Mouse (Mus musculus): Measurements from ENCODE around the gene Ankle1. TPM values are rescaled to one million over a fixed set of nuclear protein-coding genes. Genes with fewer than 3 reads are reported as not detected.

Gene Ankle1
- 32.0 and 39.4 TPM in 2 replicates for polyA plus RNA-seq (2015; fragmentation: Nextera tagmentation; extraction: Ambion mirVana)

DNA sequence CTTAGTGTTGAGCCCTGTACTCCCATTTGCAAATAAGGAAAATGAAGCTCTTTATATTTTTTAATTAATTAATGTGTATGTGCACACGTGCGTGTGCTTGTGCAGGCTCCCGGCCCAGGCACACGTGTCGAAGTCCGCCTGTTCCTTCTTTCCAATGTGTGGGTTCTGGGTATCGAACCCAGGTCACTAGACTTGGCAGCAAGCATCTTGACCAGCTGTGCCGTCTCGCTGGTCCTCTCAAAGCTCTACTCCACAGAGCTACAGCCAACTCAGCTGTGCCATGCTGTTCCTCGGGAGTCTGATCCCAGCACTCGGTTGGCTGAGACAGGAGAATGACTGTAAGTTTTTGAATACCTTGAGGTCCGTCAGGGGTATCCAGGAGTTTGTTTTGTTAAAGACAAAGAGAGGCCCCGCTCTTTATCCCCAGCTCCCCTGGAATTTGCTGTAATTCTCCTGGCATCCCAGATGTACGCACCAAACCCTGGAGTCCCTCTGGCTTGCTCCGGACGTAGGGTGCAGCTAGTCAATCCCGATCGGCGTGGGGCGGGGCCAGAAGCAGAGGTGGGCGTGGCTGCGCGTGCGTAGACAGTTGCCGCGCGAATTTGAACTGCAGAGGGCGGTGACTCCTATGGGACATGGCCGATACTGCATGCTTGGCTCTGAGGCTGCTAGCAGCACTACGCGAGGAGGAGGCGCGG lies at the start of gene Ankle1:
TSS of gene Ankle1 (plus strand) at position 610 of the 698 bp plus-strand sequence.
- H3K4me1 ChIP-seq (ENCODE audit: control insufficient read depth, insufficient read depth, low read length): peaks cover 25% of the 10 kb centered on the region
- peak within 1 kb of the TSS; percentile 86 for H3K4me3 ChIP-seq (ENCODE audit: low read length)
- peaks cover 8% of the 10 kb centered on the region for H3K36me3 ChIP-seq (ENCODE audit: control insufficient read depth, insufficient read depth, low read length)
- ATAC-seq: peak; percentile 87
- no peaks in the 10 kb centered on the region for H3K9me3 ChIP-seq (ENCODE audit: control insufficient read depth, low read length)
- peak within 1 kb of the TSS; percentile 95 for H3K4me2 ChIP-seq (ENCODE audit: low read depth, low read length)
- H3K27me3 ChIP-seq (replicated peaks; ENCODE audit: control insufficient read depth, insufficient read depth, low read length): no peaks in the 10 kb centered on the region
- WGBS: 14% methylated on average over 33 of the region's 33 CpGs
- H3K9ac ChIP-seq (ENCODE audit: low read depth, low read length): peak within 1 kb of the TSS; percentile 83
- H3K27ac ChIP-seq (ENCODE audit: low read length): peak within 1 kb of the TSS; percentile 70

DNA sequence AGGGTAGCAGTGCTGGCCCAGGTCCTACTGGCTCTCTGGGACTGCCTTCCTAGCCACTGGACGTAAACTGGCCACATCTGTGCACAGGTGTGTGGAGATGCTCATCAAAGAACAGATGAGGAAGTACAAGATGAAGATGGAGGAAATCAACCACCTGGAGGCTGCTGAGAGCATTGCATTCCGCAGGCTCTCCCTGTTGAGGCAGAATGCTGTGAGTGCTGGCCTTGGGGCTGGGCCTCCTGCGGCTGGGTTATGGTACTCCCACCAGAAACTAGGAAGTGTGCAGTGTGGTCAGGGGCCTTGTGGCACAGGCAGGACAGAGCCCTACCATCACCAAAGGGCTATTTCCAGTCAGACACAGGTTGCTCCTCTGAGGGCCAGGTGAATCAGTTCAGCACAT lies 47.8 kb upstream of the Ankle1 start:
- no peaks in the 10 kb centered on the region for H3K27me3 ChIP-seq (replicated peaks; ENCODE audit: control insufficient read depth, insufficient read depth, low read length)
- WGBS: 83% methylated on average over 3 of the region's 3 CpGs
- no peak overlapping the region for H3K4me2 ChIP-seq (ENCODE audit: low read depth, low read length)
- H3K36me3 ChIP-seq (ENCODE audit: control insufficient read depth, insufficient read depth, low read length): 0 out of 2 replicates have a peak, but pooled peaks cover 15% of the 10 kb centered on the region
- no peak overlapping the region for H3K9ac ChIP-seq (ENCODE audit: low read depth, low read length)
- no peak overlapping the region for H3K27ac ChIP-seq (ENCODE audit: low read length)
- ATAC-seq: no peak
- no peaks in the 10 kb centered on the region for H3K9me3 ChIP-seq (ENCODE audit: control insufficient read depth, low read length)
- no peak overlapping the region for H3K4me3 ChIP-seq (ENCODE audit: low read length)
- H3K4me1 ChIP-seq (ENCODE audit: control insufficient read depth, insufficient read depth, low read length): no peaks in the 10 kb centered on the region

DNA sequence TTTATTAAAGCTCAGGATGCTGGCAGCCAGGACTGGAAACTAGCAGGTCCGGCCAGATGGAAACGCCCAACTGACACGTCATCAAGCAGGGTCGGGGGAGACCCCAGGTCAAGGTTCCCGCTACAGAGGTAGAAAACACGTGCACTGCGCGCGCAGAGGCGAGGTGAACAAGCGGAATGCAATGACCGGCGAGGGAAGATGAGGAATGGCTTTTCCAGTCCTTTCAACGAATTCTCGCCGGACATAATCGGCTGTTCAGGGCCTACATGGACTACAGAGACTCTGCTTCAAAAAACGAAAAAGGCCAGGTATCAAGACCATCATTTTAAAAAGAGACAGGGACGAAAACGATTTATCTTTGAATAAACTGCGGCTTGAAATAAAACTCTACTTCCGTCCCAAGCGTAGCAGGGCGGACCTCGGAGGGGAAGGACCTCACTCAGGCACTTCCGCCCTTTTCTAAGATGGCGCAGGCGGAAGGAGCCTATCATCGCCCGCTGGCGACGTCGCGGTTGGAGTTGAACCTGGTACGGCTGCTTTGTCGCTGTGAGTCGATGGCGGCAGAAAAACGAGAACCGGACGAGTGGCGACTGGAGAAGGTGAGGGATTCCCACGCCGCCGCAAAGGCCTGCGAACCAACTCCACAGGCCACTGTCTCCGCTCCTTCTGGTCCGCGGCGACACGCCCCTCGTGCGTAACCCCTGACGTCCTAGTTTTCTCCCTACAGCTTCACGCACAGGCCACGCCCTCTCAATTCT lies 38.9 kb upstream of the Ankle1 start, which contains the start of gene Use1:
TSS of gene Use1 (plus strand) at position 78 of the 758 bp plus-strand sequence.
- H3K9ac ChIP-seq (ENCODE audit: low read depth, low read length): peak within 1 kb of the TSS; percentile 70
- H3K36me3 ChIP-seq (ENCODE audit: control insufficient read depth, insufficient read depth, low read length): peaks cover 12% of the 10 kb centered on the region; the same call in 1 of the 2 replicates
- H3K4me2 ChIP-seq (ENCODE audit: low read depth, low read length): peak within 1 kb of the TSS; percentile 82
- peak within 1 kb of the TSS; percentile 88 for H3K27ac ChIP-seq (ENCODE audit: low read length)
- peak within 1 kb of the TSS; percentile 60 for H3K4me3 ChIP-seq (ENCODE audit: low read length)
- under 1% methylated on average over 56 of the region's 56 CpGs for WGBS
- peaks cover 19% of the 10 kb centered on the region for H3K4me1 ChIP-seq (ENCODE audit: control insufficient read depth, insufficient read depth, low read length)
- H3K27me3 ChIP-seq (replicated peaks; ENCODE audit: control insufficient read depth, insufficient read depth, low read length): no peaks in the 10 kb centered on the region
- ATAC-seq: peak; percentile 80
- H3K9me3 ChIP-seq (ENCODE audit: control insufficient read depth, low read length): no peaks in the 10 kb centered on the region

DNA sequence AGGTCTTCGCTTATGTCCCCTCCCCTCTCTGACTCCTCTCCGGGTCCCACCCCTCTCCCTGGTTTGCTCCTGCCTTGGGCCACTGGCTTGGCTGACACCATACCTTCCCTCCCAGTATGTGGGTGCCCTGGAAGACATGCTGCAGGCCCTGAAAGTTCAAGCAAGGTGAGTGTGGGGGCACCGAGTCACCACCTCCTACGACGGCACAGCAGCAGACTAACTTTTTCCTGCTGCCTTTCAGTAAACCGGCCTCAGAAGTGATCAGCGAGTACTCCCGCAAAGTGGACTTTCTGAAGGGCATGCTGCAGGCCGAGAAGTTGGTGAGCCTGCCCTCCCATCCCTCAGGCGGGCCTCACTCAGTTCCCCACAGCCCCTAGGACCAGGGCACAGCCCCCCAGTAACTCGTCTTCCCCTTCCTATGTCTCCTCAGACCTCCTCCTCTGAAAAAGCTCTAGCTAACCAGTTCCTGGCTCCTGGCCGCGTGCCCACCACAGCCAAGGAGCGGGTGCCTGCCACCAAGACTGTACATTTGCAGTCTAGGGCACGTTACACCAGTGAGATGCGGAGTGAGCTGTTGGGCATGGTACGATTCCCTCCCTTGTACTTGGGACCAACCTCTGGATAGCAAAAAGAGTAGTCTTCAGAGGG lies 38.2 kb upstream of the Ankle1 start:
- Histone ChIP-seq H3K36me3 (ENCODE audit: control insufficient read depth, insufficient read depth, low read length) (peaks cover 12% of the 10 kb centered on the region; the same call in 1 of the 2 replicates), H3K27ac (ENCODE audit: low read length) (peak overlapping the region; percentile 71), H3K4me3 (ENCODE audit: low read length) (peak overlapping the region; percentile 60), H3K4me1 (ENCODE audit: control insufficient read depth, insufficient read depth, low read length) (peaks cover 19% of the 10 kb centered on the region), H3K4me2 (ENCODE audit: low read depth, low read length) (peak overlapping the region; percentile 82), H3K27me3 (replicated peaks; ENCODE audit: control insufficient read depth, insufficient read depth, low read length) (no peaks in the 10 kb centered on the region), H3K9ac (ENCODE audit: low read depth, low read length) (peak overlapping the region; percentile 70), H3K9me3 (ENCODE audit: control insufficient read depth, low read length) (no peaks in the 10 kb centered on the region)
- no peak for ATAC-seq
- WGBS: 42% methylated on average over 17 of the region's 17 CpGs

DNA sequence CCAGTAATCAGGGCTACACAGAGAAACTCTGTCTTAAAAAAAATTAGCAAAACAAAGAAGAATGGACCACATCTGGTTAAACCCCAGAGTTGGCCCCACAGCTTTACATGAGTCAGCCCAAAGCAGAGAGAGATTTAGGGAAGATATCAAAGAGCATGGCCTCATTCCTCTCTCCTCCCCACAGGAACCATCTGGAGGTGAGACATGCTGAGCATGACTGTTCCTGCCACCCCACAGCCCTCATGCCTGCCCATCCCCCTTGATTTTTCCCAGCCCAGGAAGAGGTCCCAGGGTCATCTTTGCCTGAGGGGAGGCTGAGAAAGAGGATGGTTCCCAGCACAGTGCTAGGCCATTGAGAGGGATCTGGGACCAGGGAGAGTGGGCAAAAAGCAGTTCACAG lies 37.4 kb upstream of the Ankle1 start:
- peaks cover 12% of the 10 kb centered on the region; the same call in 1 of the 2 replicates for H3K36me3 ChIP-seq (ENCODE audit: control insufficient read depth, insufficient read depth, low read length)
- H3K9ac ChIP-seq (ENCODE audit: low read depth, low read length): no peak overlapping the region
- peak overlapping the region; percentile 60 for H3K4me3 ChIP-seq (ENCODE audit: low read length)
- ATAC-seq: no peak
- no peaks in the 10 kb centered on the region for H3K27me3 ChIP-seq (replicated peaks; ENCODE audit: control insufficient read depth, insufficient read depth, low read length)
- H3K27ac ChIP-seq (ENCODE audit: low read length): no peak overlapping the region; the same call in 1 of the 2 replicates
- H3K4me1 ChIP-seq (ENCODE audit: control insufficient read depth, insufficient read depth, low read length): peaks cover 19% of the 10 kb centered on the region
- H3K4me2 ChIP-seq (ENCODE audit: low read depth, low read length): no peak overlapping the region
- H3K9me3 ChIP-seq (ENCODE audit: control insufficient read depth, low read length): no peaks in the 10 kb centered on the region

DNA sequence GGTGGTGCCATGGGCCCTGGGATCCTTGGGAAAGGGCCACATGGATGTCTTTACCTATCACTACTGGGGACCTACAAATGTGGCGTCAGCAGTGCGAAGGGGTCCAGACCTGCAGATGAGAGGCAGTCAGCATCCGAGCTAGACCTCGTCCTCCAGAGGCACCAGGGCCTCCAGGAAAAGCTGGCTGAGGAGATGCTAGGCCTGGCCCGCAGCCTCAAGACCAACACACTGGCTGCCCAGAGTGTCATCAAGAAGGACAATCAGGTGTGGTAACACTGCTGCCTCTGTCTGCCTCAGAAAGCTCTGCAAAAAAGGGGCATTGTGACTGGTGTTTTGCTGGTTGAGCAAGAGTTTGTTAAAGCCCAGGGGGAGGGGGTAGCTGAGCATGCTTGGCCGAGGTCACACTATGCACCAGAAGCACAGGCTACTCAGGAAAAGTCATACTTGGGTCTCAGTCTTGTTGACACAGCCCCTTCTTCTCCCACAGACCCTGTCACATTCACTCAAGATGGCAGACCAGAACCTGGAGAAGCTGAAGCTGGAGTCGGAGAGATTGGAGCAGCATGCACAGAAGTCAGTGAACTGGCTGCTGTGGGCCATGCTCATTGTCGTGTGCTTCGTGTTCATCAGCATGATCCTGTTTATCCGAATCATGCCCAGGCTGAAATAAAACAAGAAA lies 36.6 kb upstream of the Ankle1 start:
- no peak for ATAC-seq
- H3K36me3 ChIP-seq (ENCODE audit: control insufficient read depth, insufficient read depth, low read length): peaks cover 16% of the 10 kb centered on the region

DNA sequence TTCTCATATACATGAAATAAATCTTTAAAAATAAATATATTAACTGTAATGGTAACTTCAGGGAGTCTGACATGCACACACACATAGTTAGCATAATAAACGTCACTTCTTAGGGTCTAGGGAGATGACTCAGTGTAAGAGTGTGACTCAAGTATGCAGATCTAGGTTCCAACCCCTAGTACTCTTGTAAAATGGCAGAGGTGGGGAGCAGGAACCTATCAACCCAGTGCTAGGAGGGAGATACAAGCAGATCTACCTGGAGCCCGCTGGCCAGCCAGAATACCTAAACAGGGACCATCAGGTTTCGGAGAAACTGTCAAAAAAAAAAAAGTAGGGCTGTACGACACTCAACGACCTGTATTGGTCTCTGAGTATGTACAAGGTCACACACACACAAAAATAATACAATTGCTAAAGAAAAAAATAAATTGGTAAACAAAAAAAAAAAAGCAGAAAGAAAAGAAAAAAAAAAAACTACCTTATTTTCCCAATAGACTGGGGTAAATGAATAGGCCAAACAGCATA lies 35.0 kb upstream of the Ankle1 start:
- no peaks in the 10 kb centered on the region for H3K9me3 ChIP-seq (ENCODE audit: control insufficient read depth, low read length)
- 20% methylated on average over 5 of the region's 5 CpGs for whole genome bisulfite sequencing
- H3K4me1 ChIP-seq (ENCODE audit: control insufficient read depth, insufficient read depth, low read length): peaks cover 29% of the 10 kb centered on the region
- no peak for ATAC-seq
- peak overlapping the region; percentile 52 for H3K4me2 ChIP-seq (ENCODE audit: low read depth, low read length)
- H3K4me3 ChIP-seq (ENCODE audit: low read length): peak overlapping the region; percentile 84
- no peak overlapping the region; the same call in 1 of the 2 replicates for H3K27ac ChIP-seq (ENCODE audit: low read length)
- H3K27me3 ChIP-seq (replicated peaks; ENCODE audit: control insufficient read depth, insufficient read depth, low read length): no peaks in the 10 kb centered on the region
- peak overlapping the region; percentile 41; the same call in 1 of the 2 replicates for H3K9ac ChIP-seq (ENCODE audit: low read depth, low read length)
- peaks cover 24% of the 10 kb centered on the region for H3K36me3 ChIP-seq (ENCODE audit: control insufficient read depth, insufficient read depth, low read length)

More for the DNA sequence above, 36.6 kb upstream of the Ankle1 start:
- WGBS: 93% methylated on average over 10 of the region's 10 CpGs
- Histone ChIP-seq H3K27me3 (replicated peaks; ENCODE audit: control insufficient read depth, insufficient read depth, low read length) (no peaks in the 10 kb centered on the region), H3K9ac (ENCODE audit: low read depth, low read length) (no peak overlapping the region), H3K4me1 (ENCODE audit: control insufficient read depth, insufficient read depth, low read length) (peaks cover 19% of the 10 kb centered on the region), H3K4me2 (ENCODE audit: low read depth, low read length) (no peak overlapping the region), H3K27ac (ENCODE audit: low read length) (no peak overlapping the region), H3K9me3 (ENCODE audit: control insufficient read depth, low read length) (no peaks in the 10 kb centered on the region), H3K4me3 (ENCODE audit: low read length) (no peak overlapping the region)

DNA sequence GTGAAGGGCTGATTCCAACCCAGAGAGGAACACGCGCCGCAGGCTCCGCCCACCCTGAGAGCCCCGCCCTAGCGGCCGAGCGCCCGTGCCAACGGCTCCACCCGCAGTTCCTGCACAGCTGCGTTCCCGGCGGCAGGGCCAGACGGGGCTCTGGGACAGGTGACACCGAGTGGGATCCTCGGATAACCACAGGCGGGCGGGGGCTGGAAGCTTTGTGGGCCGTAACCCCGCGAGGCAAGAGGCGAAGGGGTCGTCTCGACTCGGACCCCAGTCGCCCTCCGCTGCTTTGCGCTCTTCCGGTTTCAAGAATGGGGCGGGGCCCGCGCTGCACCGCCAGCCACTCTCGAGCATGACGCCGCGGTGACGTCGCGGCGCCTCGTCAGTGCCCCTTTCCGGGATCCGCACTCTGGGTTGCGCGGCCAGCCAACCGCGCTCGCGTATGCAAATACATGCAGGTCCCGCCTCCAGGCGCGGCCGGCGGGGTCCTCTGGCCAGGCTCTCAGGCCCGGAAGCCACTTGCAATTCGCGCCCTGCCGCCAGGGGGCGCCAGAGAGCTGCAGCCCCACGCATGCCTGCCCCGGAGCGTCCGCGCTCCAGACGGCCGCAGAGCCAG lies 34.5 kb upstream of the Ankle1 start, which contains the start of gene Ocel1:
TSS of gene Ocel1 (plus strand) at position 63 of the 613 bp plus-strand sequence.
- under 1% methylated on average over 67 of the region's 68 CpGs for WGBS
- peak within 1 kb of the TSS; percentile 52 for H3K4me2 ChIP-seq (ENCODE audit: low read depth, low read length)
- H3K9ac ChIP-seq (ENCODE audit: low read depth, low read length): peak within 1 kb of the TSS; percentile 79
- H3K27ac ChIP-seq (ENCODE audit: low read length): peak within 1 kb of the TSS; percentile 84
- peaks cover 32% of the 10 kb centered on the region for H3K4me1 ChIP-seq (ENCODE audit: control insufficient read depth, insufficient read depth, low read length)
- H3K36me3 ChIP-seq (ENCODE audit: control insufficient read depth, insufficient read depth, low read length): peaks cover 24% of the 10 kb centered on the region
- peak within 1 kb of the TSS; percentile 84 for H3K4me3 ChIP-seq (ENCODE audit: low read length)
- no peaks in the 10 kb centered on the region for H3K27me3 ChIP-seq (replicated peaks; ENCODE audit: control insufficient read depth, insufficient read depth, low read length)
- no peaks in the 10 kb centered on the region for H3K9me3 ChIP-seq (ENCODE audit: control insufficient read depth, low read length)
- ATAC-seq: peak; percentile 88
